Mouse (Mus musculus) olfactory bulb, adult 2 months (tissue): ENCODE measurements around the gene Gja5. TPM values are rescaled to one million over a fixed set of nuclear protein-coding genes. Genes with fewer than 3 reads are reported as not detected.

Experiments used
- H3K27ac ChIP-seq: fragments of 200-500 bp; 2 replicates; pipeline ENCODE4 v1.5.1; 2012; ENCODE audit warnings: low read depth, low read length; ENCODE audit not compliant: insufficient read depth
- H3K4me1 ChIP-seq: fragments of 200-500 bp; 2 replicates; pipeline ENCODE4 v1.6.1; 2012; ENCODE audit warnings: low read length; ENCODE audit not compliant: control insufficient read depth, insufficient read depth
- H3K4me3 ChIP-seq: fragments of 200-500 bp; 2 replicates; pipeline ENCODE4 v1.5.1; 2012; ENCODE audit warnings: mild to moderate bottlenecking, low read depth, low read length, moderate library complexity; ENCODE audit not compliant: insufficient read depth
- CTCF ChIP-seq: fragments of 200-500 bp; IDR thresholded peaks from 2 replicates; pipeline ENCODE4 v1.5.1; 2012; ENCODE audit warnings: low read depth, mild to moderate bottlenecking, low read length, moderate library complexity; ENCODE audit not compliant: insufficient read depth
- POLR2A ChIP-seq: fragments of 200-500 bp; IDR thresholded peaks from 2 replicates; pipeline ENCODE4 v1.6.1; 2012; ENCODE audit warnings: mild to moderate bottlenecking, low read depth, low read length, moderate library complexity; ENCODE audit not compliant: insufficient read depth
- WGBS: fragments of 180-500 bp; shearing (Covaris S2); methylation state at CpG from one replicate; pipeline ENCODE4 v1.1.7; 2018; 5-methylcytosine and 5-hydroxymethylcytosine counted together
- polyA plus RNA-seq: library from polyadenylated mRNA; stranded (reverse); fragments of >200 nt; gene quantifications from 2 replicates; pipeline ENCODE4 v1.2.4, GENCODE M21; 2012; ENCODE audit warnings: low replicate concordance; ENCODE audit not compliant: missing spikeins, insufficient read depth, insufficient read length

The Gja5 gene
- polyA plus RNA-seq, 1 experiment = not detected

GRCm38 (mm10) chr3:97117511-97117910, 213.0 kb downstream of the Gja5 start:
- no peak overlapping the region for H3K27ac ChIP-seq
- no peak overlapping the region for H3K4me3 ChIP-seq
- WGBS = 90% methylated on average over 6 of the region's 6 CpGs
- H3K4me1 ChIP-seq = no peaks in the 10 kb centered on the region
- TF ChIP-seq POLR2A (no peak), CTCF (no peak)

- WGBS = 63% methylated on average over 12 of the region's 12 CpGs
- Histone ChIP-seq H3K4me1 (no peaks in the 10 kb centered on the region), H3K4me3 (no peak overlapping the region), H3K27ac (no peak overlapping the region)
- no peak for TF ChIP-seq CTCF
- TF ChIP-seq POLR2A = no peak
These were observed 213.8 kb downstream of the Gja5 start for GRCm38 (mm10) chr3:97118313-97118712.

- no peak overlapping the region for H3K27ac ChIP-seq
- H3K4me3 ChIP-seq = no peak overlapping the region
- TF ChIP-seq CTCF = no peak
- no peak for TF ChIP-seq POLR2A
- WGBS = 59% methylated on average over 7 of the region's 7 CpGs
- no peaks in the 10 kb centered on the region for H3K4me1 ChIP-seq
These were observed 219.7 kb downstream of the Gja5 start for GRCm38 (mm10) chr3:97124193-97124592.

Other genes starting within 250 kb of the Gja5 start
- not detected in 2 replicates for gene Ankrd35, start 234.6 kb upstream of the Gja5 start, polyA plus RNA-seq
- not detected in 2 replicates for gene Pias3, start 208.3 kb upstream of the Gja5 start, polyA plus RNA-seq
- gene Nudt17, start 196.1 kb upstream of the Gja5 start, polyA plus RNA-seq = not detected in 2 replicates
- not detected in 2 replicates for gene Polr3c, start 177.1 kb upstream of the Gja5 start, polyA plus RNA-seq
- not detected in 2 replicates for gene Rnf115, start 177.0 kb upstream of the Gja5 start, polyA plus RNA-seq
- not detected in 2 replicates for gene Pdzk1, start 75.4 kb upstream of the Gja5 start, polyA plus RNA-seq
- gene Cd160, start 75.3 kb upstream of the Gja5 start, polyA plus RNA-seq = not detected in 2 replicates
- gene Gpr89, start 653 bp downstream of the Gja5 start, polyA plus RNA-seq = not detected in 2 replicates
- not detected in 2 replicates for gene Gja8, start 21.3 kb downstream of the Gja5 start, polyA plus RNA-seq